Mouse (Mus musculus) liver, embryonic 14.5 days (tissue): ENCODE results near the gene Cfap43. TPM values are rescaled to one million over a fixed set of nuclear protein-coding genes. Genes with fewer than 3 reads are reported as not detected.

Experiments used
- ATAC-seq: fragments of 200-750 bp; cut with Nextera tagmentation; 2 replicates; pipeline ENCODE4 v1.8.0; 2017; ENCODE audit warnings: moderate number of reproducible peaks, mild to moderate bottlenecking, moderate library complexity; ENCODE audit not compliant: insufficient read depth
- DNase-seq, 3 experiments: peaks; one replicate each; pipeline ENCODE4 v3.0.0-alpha.2; 2012 to 2013; ENCODE audit warnings: low read depth in 3 of 3, low spot score in 3 of 3
- H3K27ac ChIP-seq: fragments of 300-500 bp; sonication (generic); 2 replicates; pipeline ENCODE4 v1.5.1; 2014; ENCODE audit warnings: moderate library complexity, mild to moderate bottlenecking, control low read depth, inconsistent platforms
- H3K27me3 ChIP-seq: fragments of 300-500 bp; sonication (generic); 2 replicates; pipeline ENCODE4 v1.6.1; 2014; ENCODE audit warnings: mild to moderate bottlenecking, low read length, moderate library complexity; ENCODE audit not compliant: control insufficient read depth, insufficient read depth
- H3K36me3 ChIP-seq: fragments of 300-500 bp; sonication (generic); replicated peaks from 2 replicates; pipeline ENCODE4 v1.6.1; 2014; ENCODE audit warnings: low read depth; ENCODE audit not compliant: control insufficient read depth, insufficient read depth
- H3K4me1 ChIP-seq, 2 experiments: fragments of 200-500 bp in 1 of 2; fragments of 300-500 bp in 1 of 2; sonication (generic) in 1 of 2; replicated peaks; 2 replicates each; pipeline ENCODE4 v1.6.1; 2012 to 2014; ENCODE audit warnings: antibody characterized with exemption in 1 of 2, inconsistent platforms in 1 of 2, low read length in 1 of 2; ENCODE audit not compliant: control insufficient read depth in 2 of 2, insufficient read depth in 2 of 2
- H3K4me2 ChIP-seq: fragments of 300-500 bp; sonication (generic); 2 replicates; pipeline ENCODE4 v1.6.1; 2014; ENCODE audit warnings: low read depth, mild to moderate bottlenecking, control low read depth, moderate library complexity
- H3K4me3 ChIP-seq, 2 experiments: fragments of 200-500 bp in 1 of 2; fragments of 300-500 bp in 1 of 2; sonication (generic) in 1 of 2; 2 replicates each; pipeline ENCODE4 v1.5.1; 2012 to 2014; ENCODE audit warnings: low read depth in 2 of 2, low read length in 2 of 2, mild to moderate bottlenecking in 2 of 2, control low read depth in 1 of 2, inconsistent platforms in 1 of 2, moderate library complexity in 1 of 2; ENCODE audit not compliant: insufficient read depth in 1 of 2
- H3K9ac ChIP-seq: fragments of 300-500 bp; sonication (generic); replicated peaks from 2 replicates; pipeline ENCODE4 v1.6.1; 2014; ENCODE audit warnings: mild to moderate bottlenecking, control low read depth, moderate library complexity
- H3K9me3 ChIP-seq: fragments of 300-500 bp; sonication (generic); 2 replicates; pipeline ENCODE4 v1.6.1; 2016; ENCODE audit warnings: low read length, mixed read lengths; ENCODE audit not compliant: control insufficient read depth
- CTCF ChIP-seq: IDR thresholded peaks from 2 replicates; pipeline ENCODE4 v1.5.1; 2016; ENCODE audit warnings: antibody characterized with exemption, low read depth, control low read depth
- EP300 ChIP-seq: IDR thresholded peaks from 2 replicates; pipeline ENCODE4 v1.6.1; 2016; ENCODE audit warnings: antibody characterized with exemption, low read depth
- WGBS: fragments of 180-500 bp; shearing (Covaris S2); extraction: QIAGEN DNeasy Blood & Tissue Kit; methylation state at CpG from one replicate; pipeline ENCODE4 v1.1.7; 2014; ENCODE audit not compliant: insufficient replicate concordance; 5-methylcytosine and 5-hydroxymethylcytosine counted together
- polyA plus RNA-seq, 2 experiments: library from polyadenylated mRNA; depleted of rRNA in 1 of 2; stranded (reverse) in 1 of 2; unstranded in 1 of 2; fragments of >200 nt; fragmentation: Nextera tagmentation in 1 of 2; extraction: Ambion mirVana in 1 of 2; gene quantifications; 2 replicates each; pipeline versions ENCODE4 v1.2.1 to v1.2.3; 2012 to 2014

Cfap43 gene
- polyA plus RNA-seq, 2 experiments: 0.05 TPM; not detected in 1

GRCm38 (mm10) chr19:47903679-47904078 lies 15.4 kb downstream of the Cfap43 start:
- H3K27me3 ChIP-seq: no peaks in the 10 kb centered on the region
- H3K4me2 ChIP-seq: no peak overlapping the region
- peaks cover 11 to 25% of the 10 kb centered on the region in 2 experiments for H3K4me1 ChIP-seq
- ATAC-seq (no peak), DNase-seq (no peak)
- no peak overlapping the region for H3K27ac ChIP-seq
- H3K9me3 ChIP-seq: no peaks in the 10 kb centered on the region
- 64% methylated on average over 4 of the region's 4 CpGs for WGBS
- TF ChIP-seq EP300 (no peak), CTCF (no peak)
- no peak overlapping the region for H3K9ac ChIP-seq
- H3K36me3 ChIP-seq: no peaks in the 10 kb centered on the region
- no peak overlapping the region for H3K4me3 ChIP-seq

GRCm38 (mm10) chr19:47902316-47903201 lies 16.5 kb downstream of the Cfap43 start:
- Histone ChIP-seq H3K27me3 (no peaks in the 10 kb centered on the region), H3K4me2 (no peak overlapping the region), H3K27ac (no peak overlapping the region), H3K9ac (no peak overlapping the region), H3K4me3 (no peak overlapping the region), H3K9me3 (no peaks in the 10 kb centered on the region), H3K36me3 (no peaks in the 10 kb centered on the region), H3K4me1 (peaks cover 19 to 30% of the 10 kb centered on the region in 2 experiments)
- DNase-seq: no peak
- ATAC-seq: no peak
- 63% methylated on average over 13 of the region's 13 CpGs for WGBS
- TF ChIP-seq CTCF (no peak), EP300 (no peak)

GRCm38 (mm10) chr19:47900558-47900957 lies 18.5 kb downstream of the Cfap43 start:
- 76% methylated on average over 10 of the region's 10 CpGs for WGBS
- TF ChIP-seq EP300 (no peak), CTCF (no peak)
- Histone ChIP-seq H3K9me3 (no peaks in the 10 kb centered on the region), H3K27me3 (no peaks in the 10 kb centered on the region), H3K27ac (no peak overlapping the region), H3K4me1 (peaks cover 19 to 24% of the 10 kb centered on the region in 2 experiments), H3K36me3 (no peaks in the 10 kb centered on the region; the same call in 1 of the 2 replicates), H3K9ac (no peak overlapping the region), H3K4me2 (no peak overlapping the region), H3K4me3 (no peak overlapping the region)
- no peak for ATAC-seq
- no peak for DNase-seq

GRCm38 (mm10) chr19:47900012-47900411 lies 19.1 kb downstream of the Cfap43 start:
- DNase-seq (no peak), ATAC-seq (no peak)
- Histone ChIP-seq H3K27me3 (no peaks in the 10 kb centered on the region), H3K36me3 (no peaks in the 10 kb centered on the region; the same call in 1 of the 2 replicates), H3K4me1 (peaks cover 19 to 22% of the 10 kb centered on the region in 2 experiments), H3K9me3 (no peaks in the 10 kb centered on the region), H3K9ac (no peak overlapping the region), H3K4me2 (no peak overlapping the region), H3K27ac (no peak overlapping the region), H3K4me3 (no peak overlapping the region)
- WGBS: 43% methylated on average over 6 of the region's 6 CpGs
- TF ChIP-seq EP300 (no peak), CTCF (peak; percentile 74)

- Histone ChIP-seq H3K4me1 (peaks cover 19 to 22% of the 10 kb centered on the region in 2 experiments), H3K4me3 (no peak overlapping the region), H3K27ac (peak overlapping the region; percentile 63), H3K36me3 (no peaks in the 10 kb centered on the region; the same call in 1 of the 2 replicates), H3K9ac (peak overlapping the region; percentile 16; the same call in 1 of the 2 replicates), H3K4me2 (peak overlapping the region; percentile 36), H3K27me3 (no peaks in the 10 kb centered on the region), H3K9me3 (no peaks in the 10 kb centered on the region)
- TF ChIP-seq EP300 (peak; percentile 75), CTCF (no peak)
- DNase-seq: peak; percentile 43 to 58 (median 51)
- ATAC-seq: peak; percentile 93
- 28% methylated on average over 8 of the region's 8 CpGs for WGBS
These were observed 20.5 kb downstream of the Cfap43 start for GRCm38 (mm10) chr19:47898472-47899079.
